Mouse (Mus musculus) c-Kit-positive CD71-negative TER-119-negative erythroid progenitor cells, embryonic 14.5 days (primary cell): Measurements from ENCODE around the gene Tspan13.

ENCODE experiments used
- DNase-seq: peaks from one replicate; pipeline ENCODE4 v3.0.0-alpha.2; 2013; ENCODE audit warnings: low read depth

The Tspan13 gene

DNA sequence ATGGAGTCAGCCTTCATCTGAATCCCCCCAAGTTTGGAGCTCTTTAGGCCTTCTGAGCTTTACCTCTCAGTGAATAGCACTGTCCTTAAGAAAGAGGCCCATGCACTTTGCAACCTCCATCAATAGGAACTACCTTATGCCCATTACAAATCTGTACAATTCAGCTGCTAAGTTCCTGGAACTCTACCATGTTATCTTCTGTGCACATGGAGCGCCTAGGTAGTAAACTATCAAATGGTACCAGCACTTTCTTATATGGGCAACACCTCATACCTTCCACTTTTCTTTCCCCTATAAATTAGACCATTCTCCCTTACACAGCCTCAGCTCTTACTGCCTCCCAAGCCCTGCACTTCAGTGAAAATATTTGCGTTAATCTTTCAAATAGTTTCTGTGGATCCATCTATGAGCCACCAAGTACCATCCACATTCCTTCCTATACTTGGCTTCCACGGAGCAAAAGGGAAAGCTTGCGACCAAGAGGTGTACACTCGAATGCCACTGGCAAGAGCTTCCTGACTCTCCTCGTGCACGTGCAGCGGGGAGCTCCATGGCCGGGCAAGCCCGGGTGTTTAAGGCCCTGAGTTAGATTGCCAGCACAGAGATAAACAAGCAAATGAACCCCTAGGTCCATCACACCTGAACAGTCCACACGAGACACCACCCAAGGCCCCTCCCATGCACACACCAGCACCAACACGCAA, 11.5 kb downstream of the Tspan13 start:
- no peak for DNase-seq

- no peak for DNase-seq
Observed at GRCm38 (mm10) chr12:36029687-36030086, 12.6 kb downstream of the Tspan13 start.

DNA sequence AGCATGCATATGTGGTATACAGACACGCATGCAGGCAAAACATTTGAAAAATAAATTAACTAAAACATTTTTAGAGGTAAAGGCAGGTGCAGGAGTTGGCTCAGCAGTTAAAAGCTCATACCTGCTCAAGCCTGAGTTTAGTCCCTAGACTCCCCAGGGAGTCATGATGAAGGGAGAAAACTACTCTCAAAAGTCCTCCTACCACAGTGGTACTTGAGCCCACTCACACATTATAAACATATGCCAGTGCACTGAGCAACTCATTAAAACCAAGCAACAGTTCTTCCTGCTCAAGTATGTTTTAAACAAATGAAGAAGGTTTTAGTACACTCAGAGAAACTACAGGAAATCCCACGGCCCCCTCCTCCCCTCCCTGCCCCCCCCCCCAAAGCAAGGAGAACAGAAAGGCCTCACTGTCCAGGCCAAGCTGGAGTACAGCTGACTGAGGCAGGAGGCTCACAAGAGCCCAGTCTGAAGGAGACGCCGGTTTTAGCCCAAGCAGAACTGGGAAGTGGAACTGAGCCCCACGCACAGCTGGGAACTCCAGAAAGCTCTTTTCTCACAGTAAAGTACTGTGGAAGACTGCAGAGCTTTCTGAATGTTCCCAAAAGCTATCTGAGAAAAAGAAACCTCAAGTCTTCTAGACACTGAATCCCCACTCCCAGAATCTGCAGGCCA, 13.2 kb downstream of the Tspan13 start:
- DNase-seq, result no peak

GRCm38 (mm10) chr12:36027171-36027570, 15.1 kb downstream of the Tspan13 start:
- DNase-seq, result no peak

GRCm38 (mm10) chr12:36026126-36026525, 16.2 kb downstream of the Tspan13 start:
- DNase-seq, result no peak

GRCm38 (mm10) chr12:36020710-36021109, 21.6 kb downstream of the Tspan13 start:
- no peak for DNase-seq

- DNase-seq, result no peak
Observed at GRCm38 (mm10) chr12:36020081-36020480, 22.2 kb downstream of the Tspan13 start.

- DNase-seq, result no peak
Observed at GRCm38 (mm10) chr12:36019572-36019971, 22.7 kb downstream of the Tspan13 start.

DNA sequence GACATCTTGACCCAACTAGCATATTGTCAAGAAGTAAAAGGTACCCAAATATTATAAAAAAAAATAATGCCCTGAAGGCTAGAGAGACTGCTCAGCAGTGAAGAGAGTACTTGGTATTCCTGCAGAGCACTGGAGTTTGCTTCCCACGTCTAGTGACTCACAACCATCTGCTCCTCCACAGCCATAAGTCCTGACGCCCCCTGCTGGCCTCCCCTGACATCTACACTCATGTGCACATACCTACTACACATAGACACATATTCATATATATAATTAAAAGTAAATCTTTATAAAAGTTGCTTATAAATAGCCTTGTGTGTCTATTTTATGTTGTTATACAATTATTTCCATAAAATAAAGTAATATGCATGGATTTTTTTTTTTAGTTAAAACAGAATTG, 24.5 kb downstream of the Tspan13 start:
- no peak for DNase-seq

GRCm38 (mm10) chr12:36013216-36013910, 28.9 kb downstream of the Tspan13 start:
- no peak for DNase-seq

- DNase-seq, result no peak
Observed at GRCm38 (mm10) chr12:36008364-36009047, 33.8 kb downstream of the Tspan13 start.

- no peak for DNase-seq
Observed at GRCm38 (mm10) chr12:36007581-36007980, 34.7 kb downstream of the Tspan13 start.

GRCm38 (mm10) chr12:36004714-36005113, 37.6 kb downstream of the Tspan13 start:
- DNase-seq, result no peak

DNA sequence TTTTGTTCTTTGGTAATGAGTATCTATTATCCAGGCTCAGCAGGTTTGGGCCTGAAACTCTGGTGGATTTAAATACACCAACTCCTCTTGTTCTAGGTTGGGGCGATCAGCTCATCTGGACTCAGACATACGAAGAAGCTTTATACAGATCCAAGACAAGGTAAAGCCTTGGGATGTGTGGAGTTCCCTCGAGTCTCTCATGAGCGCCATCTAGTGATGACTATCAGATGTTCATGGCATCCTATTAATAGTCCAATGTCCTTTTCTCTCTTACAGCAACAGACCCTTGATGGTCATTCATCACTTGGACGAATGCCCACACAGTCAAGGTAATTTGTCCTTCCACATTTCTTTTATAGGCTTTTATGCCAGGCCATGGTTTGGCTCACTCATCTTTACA, 46.5 kb downstream of the Tspan13 start:
- no peak for DNase-seq

DNA sequence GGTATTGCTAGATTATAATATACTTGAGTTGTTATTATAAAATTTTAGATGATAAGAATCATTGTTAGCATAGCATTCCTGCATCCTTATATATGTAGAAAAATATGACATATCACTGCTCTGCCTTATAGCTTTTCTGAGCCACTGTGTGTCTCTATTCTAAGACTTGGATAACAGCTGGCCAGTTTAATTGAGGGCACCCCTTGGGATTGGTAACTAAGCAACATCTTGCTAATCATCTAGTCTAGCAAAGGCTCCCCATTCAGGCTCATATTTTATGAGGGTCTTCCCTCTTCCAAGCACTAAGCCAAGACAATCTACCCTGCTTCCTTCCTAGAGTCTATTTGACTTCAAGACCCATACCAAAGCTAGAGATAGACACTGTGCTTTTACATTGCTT, 48.2 kb downstream of the Tspan13 start:
- no peak for DNase-seq

DNA sequence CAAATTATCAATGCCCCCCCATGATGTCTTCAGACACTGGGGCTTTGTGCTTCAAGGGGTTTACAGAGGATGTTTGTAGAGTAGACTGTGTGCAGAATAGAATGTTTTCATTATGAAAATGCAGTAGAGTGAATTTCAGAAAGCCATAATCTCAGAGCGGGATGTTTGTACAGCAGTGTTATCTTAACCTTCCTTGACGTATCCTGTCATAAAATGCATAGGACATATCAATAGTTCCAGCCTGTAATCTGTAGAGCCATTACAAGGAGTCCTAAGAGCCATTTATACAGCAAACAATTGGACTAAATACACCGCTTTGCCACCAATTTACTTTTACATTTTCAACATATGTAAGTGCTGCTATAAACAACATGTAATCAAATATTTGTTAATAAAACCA, 48.7 kb downstream of the Tspan13 start:
- no peak for DNase-seq

GRCm38 (mm10) chr12:35992711-35993110, 49.6 kb downstream of the Tspan13 start, which contains the start of gene Agr2:
Agr2 (plus strand) TSS chr12:35992907.
- no peak for DNase-seq

GRCm38 (mm10) chr12:35984743-35985142, 57.6 kb downstream of the Tspan13 start:
- DNase-seq, result no peak

- DNase-seq, result no peak
Observed at GRCm38 (mm10) chr12:35983472-35983871, 58.8 kb downstream of the Tspan13 start.

- DNase-seq, result no peak
Observed at GRCm38 (mm10) chr12:35981732-35982360, 60.5 kb downstream of the Tspan13 start.

GRCm38 (mm10) chr12:35979625-35980024, 62.7 kb downstream of the Tspan13 start:
- DNase-seq, result no peak

DNA sequence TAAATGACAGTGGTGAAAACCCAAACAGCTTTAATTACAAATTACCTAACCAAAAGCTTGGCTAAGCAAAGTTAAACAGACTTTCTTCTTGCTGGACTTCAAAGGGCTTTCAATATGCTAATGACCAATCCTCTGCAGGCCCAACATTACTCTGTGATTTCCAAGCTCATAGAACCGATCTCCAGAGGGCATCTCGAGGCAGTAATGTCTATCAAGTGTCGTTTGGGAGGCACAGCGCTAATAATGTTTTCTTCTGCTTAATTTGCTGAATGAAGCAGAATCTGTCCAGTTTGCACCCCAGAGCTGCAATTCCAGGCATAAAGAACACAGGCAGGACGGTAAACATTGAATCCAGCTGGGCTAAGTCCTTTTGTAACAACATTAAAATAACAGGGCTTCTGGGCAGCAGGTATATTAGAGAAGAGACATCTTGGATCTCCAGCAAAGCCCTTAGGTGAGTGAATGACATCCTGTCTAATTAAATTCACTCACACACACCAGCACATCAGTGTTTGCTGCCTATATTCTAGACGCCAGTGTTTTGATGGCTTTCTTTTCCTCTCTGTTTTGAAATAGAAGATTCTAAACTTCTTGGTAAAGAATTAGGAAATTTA, 64.6 kb downstream of the Tspan13 start:
- no peak for DNase-seq
